Mouse (Mus musculus): ENCODE measurements around the gene Gsc2.
"Not testable (repeated sequence)": the region's sequence is repeated elsewhere in the genome, so short reads cannot be mapped to it uniquely, and the experiment has no call there.

The Gsc2 gene

GRCm38 (mm10) chr16:17914307-17915249 lies at the start of gene Gsc2:
Gene Gsc2 (minus strand): TSS chr16:17915059.
- peak in 1 of 2 experiments; percentile 21 for DNase-seq (ENCODE audit: low spot score in 2 of 2)

DNA sequence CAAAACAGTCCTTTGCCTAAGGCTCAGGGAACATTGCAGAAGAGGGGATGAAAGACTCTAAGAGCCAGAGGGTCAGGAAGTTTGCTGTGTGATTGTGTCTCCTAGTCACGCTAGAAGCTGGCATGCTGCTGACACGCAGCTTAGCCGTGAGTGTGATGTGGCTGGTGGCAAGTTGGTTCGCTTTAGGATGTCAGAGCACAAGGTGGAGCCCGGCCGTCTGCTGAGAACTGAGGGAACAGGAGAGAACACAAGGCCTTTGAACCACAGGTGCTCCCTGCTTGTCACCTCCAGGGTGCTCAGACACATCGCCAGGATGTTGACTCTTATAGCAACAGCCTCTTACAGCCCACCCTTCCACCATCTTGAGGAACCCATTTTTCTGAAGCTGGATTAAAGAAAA lies 47.2 kb upstream of the Gsc2 start:
- DNase-seq (ENCODE audit: low spot score in 2 of 2), result peak; percentile 20 to 31

GRCm38 (mm10) chr16:17956052-17956638 lies 41.3 kb upstream of the Gsc2 start:
- DNase-seq (ENCODE audit: low spot score in 2 of 2), result not testable (repeated sequence)

DNA sequence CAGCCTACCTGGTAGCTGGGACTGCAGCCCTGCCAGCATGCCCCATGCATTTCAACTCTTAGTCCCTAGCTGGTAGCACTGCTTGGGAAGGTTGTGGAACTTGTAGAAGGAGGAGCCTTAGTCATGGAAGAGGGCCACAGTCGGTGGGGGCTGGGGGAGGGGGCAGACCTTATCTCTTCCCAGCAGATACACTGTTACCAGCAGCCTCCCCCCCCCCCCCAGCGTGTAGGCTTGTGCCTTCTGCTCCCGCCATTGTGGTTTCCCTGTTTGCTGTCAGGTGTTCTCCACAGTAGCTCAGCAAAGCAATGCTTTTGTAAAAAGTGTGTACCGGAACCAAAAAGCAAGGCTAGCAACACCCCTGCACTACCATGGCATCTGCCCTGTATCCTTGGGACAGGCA lies 36.8 kb upstream of the Gsc2 start:
- DNase-seq (ENCODE audit: low spot score in 2 of 2), result no peak

DNA sequence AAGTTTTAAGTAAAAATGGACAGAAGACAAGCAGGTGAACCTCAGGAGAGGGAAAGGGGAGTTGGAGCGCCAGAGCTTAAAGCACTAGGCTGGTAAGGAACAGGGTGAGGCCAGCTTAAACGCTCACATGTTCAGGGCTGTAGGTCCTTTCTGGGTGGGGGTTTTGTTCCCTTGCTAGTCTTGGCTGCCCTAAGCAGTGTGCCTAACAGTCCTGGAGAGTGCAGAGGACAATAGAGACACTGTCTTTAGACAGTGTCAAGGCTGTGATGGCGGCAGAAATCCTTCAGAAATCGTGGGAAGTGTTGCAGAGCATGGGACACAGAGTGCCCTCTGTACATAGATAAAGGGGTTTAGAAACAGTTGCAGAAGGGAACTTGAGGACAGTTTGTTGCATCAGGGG lies 35.2 kb upstream of the Gsc2 start:
- no peak for DNase-seq (ENCODE audit: low spot score in 2 of 2)

- no peak for DNase-seq (ENCODE audit: low spot score in 2 of 2)
Measured at GRCm38 (mm10) chr16:17949421-17949877, 34.6 kb upstream of the Gsc2 start.

GRCm38 (mm10) chr16:17945081-17945831 lies 30.4 kb upstream of the Gsc2 start:
- no peak for DNase-seq (ENCODE audit: low spot score in 2 of 2)

DNA sequence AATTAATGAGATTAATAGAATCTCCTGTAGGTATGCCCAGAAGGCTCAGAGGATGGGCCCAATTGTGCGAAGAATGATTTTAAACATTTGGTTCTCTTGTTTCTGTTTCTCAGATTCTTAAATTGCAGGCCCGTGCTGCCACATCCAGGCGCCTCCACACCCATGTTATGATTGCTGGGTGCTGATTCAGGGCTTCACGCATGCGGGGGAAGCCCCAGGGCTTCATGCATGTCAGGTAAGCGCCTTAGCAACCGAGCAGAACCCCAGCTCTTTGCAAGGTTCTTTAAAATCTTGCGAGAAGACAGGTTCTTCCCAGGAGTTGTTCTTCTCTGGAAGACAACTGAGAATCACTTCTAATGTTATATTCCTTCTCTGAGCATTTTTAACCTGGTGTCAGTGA lies 28.6 kb upstream of the Gsc2 start:
- no peak for DNase-seq (ENCODE audit: low spot score in 2 of 2)

DNA sequence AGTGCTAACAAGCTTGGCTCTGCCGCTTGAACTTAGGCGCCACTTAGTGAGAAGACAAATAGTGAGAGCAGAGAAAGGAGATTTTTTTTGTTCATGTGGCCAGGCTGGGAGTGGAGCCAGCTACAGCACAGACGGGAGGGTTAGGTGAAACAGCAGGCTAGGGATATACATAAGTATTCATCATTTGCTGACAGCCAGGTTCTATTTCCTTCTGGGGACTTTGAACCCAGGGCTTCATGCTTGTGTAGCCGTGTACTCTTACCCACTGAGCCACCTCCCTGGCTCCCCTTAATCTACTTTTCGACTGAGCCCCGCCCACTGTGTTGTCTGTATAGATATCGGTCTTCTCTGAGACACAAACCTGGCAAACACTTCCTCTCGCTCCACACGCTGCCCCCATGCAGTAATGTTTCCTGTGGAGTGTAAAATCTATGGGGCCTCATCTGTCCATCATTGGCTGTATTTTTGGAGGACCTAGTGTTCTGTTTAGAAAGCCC lies 24.4 kb upstream of the Gsc2 start:
- no peak for DNase-seq (ENCODE audit: low spot score in 2 of 2)

DNA sequence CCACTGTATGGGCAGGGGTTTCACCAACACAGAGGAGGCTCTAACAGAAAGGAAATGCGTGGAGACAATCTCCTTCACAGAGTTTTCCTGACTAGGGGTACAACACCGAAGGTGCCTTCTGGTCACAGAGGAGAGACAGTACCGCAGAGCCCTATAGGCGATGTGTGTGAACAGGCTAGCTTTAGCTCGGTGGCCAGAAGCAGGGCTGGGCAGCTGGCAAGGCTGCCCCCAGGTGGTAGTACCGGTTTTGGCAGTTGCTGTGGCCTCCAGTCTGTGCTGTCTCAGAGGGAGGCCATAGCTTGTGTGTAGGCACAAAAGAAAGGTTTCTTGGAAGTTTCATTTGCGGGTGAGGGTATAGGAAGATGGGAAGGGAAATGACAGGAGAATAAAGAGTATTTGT lies 24.0 kb upstream of the Gsc2 start:
- DNase-seq (ENCODE audit: low spot score in 2 of 2), result peak in 1 of 2 experiments; percentile 65

DNA sequence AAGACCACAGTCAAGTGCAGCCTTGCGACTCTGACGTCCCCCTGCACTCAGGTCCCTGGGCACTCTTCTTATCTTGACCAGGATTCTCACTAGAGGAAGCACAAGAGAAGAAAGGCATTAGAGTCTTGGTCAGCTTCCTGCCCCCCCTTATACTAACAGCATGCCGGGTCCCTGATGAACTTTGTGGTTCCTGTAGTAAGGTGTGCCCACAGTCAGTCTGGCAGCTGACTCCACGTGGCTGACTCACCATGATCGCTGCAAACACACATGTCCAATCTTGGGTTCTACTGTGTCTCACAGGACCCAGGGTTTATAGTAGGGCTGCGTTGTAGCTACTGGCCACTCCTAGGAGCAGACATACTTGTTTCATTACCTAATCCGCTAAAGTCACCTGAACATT lies 23.3 kb upstream of the Gsc2 start:
- DNase-seq (ENCODE audit: low spot score in 2 of 2), result no peak

DNA sequence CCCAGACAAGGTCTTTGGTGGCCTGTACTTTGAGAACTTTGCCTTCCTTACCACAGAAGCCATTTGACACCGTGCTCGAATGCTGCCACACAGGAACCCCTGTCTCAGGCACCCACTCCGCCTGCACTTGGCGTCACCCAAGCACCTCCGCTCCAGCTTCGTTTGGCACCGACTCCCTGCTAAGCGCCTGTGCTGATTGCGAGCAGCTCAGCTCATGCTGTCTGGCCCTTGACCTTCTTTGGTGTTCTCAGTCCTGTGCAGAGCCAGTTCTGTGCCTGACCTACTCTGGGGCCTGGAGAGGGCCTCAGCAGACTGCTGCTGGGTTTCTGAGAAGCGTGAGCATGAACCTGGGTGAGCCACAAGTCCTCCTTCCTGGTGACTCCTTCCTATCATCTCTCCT lies 21.9 kb upstream of the Gsc2 start:
- no peak for DNase-seq (ENCODE audit: low spot score in 2 of 2)

- DNase-seq (ENCODE audit: low spot score in 2 of 2), result no peak
Measured at GRCm38 (mm10) chr16:17934445-17934910, 19.6 kb upstream of the Gsc2 start.

- no peak for DNase-seq (ENCODE audit: low spot score in 2 of 2)
Measured at GRCm38 (mm10) chr16:17933594-17934444, 19.0 kb upstream of the Gsc2 start.

DNA sequence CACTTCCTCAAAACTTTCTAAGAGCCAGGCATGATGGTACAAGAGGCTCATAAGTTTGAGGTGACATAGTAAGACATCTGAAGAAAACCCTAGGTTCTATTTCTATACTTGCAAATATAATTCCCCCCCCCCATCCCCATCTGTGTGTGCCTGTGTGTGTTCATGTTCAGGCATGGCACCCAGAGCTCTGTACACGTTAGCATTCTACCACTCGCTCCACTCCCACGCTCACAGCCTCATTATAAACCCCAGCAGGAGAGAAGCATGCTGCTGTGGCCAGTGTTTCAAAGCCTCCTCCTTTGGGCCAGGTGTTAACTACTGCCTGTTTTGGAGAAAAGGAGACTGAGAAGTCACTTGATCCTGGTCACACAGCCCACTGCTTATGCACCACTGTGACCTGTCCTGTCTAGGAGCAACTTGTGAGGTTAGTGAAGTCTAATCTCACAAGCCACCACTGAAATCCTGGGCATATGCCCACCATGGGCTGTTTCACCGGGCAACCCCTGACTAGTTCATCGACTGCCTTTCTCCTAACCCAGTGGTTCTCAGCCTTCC lies 17.1 kb upstream of the Gsc2 start:
- no peak for DNase-seq (ENCODE audit: low spot score in 2 of 2)

GRCm38 (mm10) chr16:17929631-17930030 lies 14.8 kb upstream of the Gsc2 start:
- no peak for DNase-seq (ENCODE audit: low spot score in 2 of 2)

DNA sequence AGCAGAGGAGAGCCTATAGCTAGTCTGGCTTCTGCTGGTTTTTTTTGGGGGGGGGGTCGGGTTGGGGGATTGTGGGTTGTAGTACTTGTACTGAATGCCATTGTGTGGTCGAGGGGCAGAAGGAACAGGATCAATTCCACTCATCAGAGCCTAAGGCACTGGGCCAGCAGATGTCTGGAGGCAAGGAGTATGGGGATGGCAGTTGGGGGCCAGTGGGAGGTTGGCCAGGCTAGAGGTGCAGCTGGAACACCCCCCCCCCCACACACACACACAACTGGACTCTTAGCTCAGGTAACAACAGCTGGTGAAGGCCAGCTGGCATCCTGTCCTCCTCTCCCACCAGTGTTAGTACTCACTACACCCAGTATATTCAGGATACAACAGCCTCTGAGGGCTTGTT lies 14.4 kb upstream of the Gsc2 start:
- DNase-seq (ENCODE audit: low spot score in 2 of 2), result no peak

- DNase-seq (ENCODE audit: low spot score in 2 of 2), result peak; percentile 69 to 76
Measured at GRCm38 (mm10) chr16:17928627-17929104, 13.8 kb upstream of the Gsc2 start.

- DNase-seq (ENCODE audit: low spot score in 2 of 2), result peak in 1 of 2 experiments; percentile 35
Measured at GRCm38 (mm10) chr16:17928087-17928580, 13.3 kb upstream of the Gsc2 start, which contains the start of gene Slc25a1. Gene Slc25a1 (minus strand): TSS chr16:17928219.

- peak; percentile 28 to 48 for DNase-seq (ENCODE audit: low spot score in 2 of 2)
Measured at GRCm38 (mm10) chr16:17927351-17928082, 12.7 kb upstream of the Gsc2 start.
